Mouse (Mus musculus) kidney, postnatal 0 days (tissue): ENCODE measurements around the gene Cpne6. TPM values are rescaled to one million over a fixed set of nuclear protein-coding genes. Genes with fewer than 3 reads are reported as not detected.

Experiments
- ATAC-seq: fragments of 200-750 bp; cut with Nextera tagmentation; replicated peaks from 2 replicates; pipeline ENCODE4 v1.8.0; 2017; ENCODE audit warnings: low read depth, moderate number of reproducible peaks, moderate TSS enrichment, moderate library complexity; ENCODE audit not compliant: low FRiP score
- DNase-seq: peaks from one replicate; pipeline ENCODE4 v3.0.0-alpha.2; 2016; ENCODE audit warnings: low spot score
- H3K27ac ChIP-seq: fragments of 300-500 bp; sonication (generic); 2 replicates; pipeline ENCODE4 v1.5.1; 2014; ENCODE audit warnings: mild to moderate bottlenecking
- H3K27me3 ChIP-seq: fragments of 300-500 bp; sonication (generic); 2 replicates; pipeline ENCODE4 v1.6.1; 2014; ENCODE audit warnings: low read length, mixed read lengths; ENCODE audit not compliant: insufficient read depth
- H3K36me3 ChIP-seq: fragments of 300-500 bp; sonication (generic); 2 replicates; pipeline ENCODE4 v1.6.1; 2014; ENCODE audit warnings: low read length, mixed read lengths; ENCODE audit not compliant: insufficient read depth
- H3K4me1 ChIP-seq: fragments of 300-500 bp; sonication (generic); replicated peaks from 2 replicates; pipeline ENCODE4 v1.6.1; 2014; ENCODE audit warnings: antibody characterized with exemption, low read length, mixed read lengths; ENCODE audit not compliant: insufficient read depth
- H3K4me2 ChIP-seq: fragments of 300-500 bp; sonication (generic); 2 replicates; pipeline ENCODE4 v1.6.1; 2014; ENCODE audit warnings: mild to moderate bottlenecking, low read length, moderate library complexity, mixed read lengths
- H3K4me3 ChIP-seq: fragments of 300-500 bp; sonication (generic); replicated peaks from 2 replicates; pipeline ENCODE4 v1.5.1; 2014; ENCODE audit warnings: low read depth, low read length
- H3K9ac ChIP-seq: fragments of 300-500 bp; sonication (generic); 2 replicates; pipeline ENCODE4 v1.6.1; 2014; ENCODE audit warnings: low read depth, low read length
- H3K9me3 ChIP-seq: fragments of 300-500 bp; sonication (generic); replicated peaks from 2 replicates; pipeline ENCODE4 v1.6.1; 2016; ENCODE audit warnings: low read length, inconsistent platforms, mixed read lengths
- CTCF ChIP-seq: IDR thresholded peaks from 2 replicates; pipeline ENCODE4 v1.5.1; 2016; ENCODE audit warnings: antibody characterized with exemption, low read depth, mild to moderate bottlenecking, moderate library complexity
- WGBS: fragments of 180-500 bp; shearing (Covaris S2); extraction: QIAGEN DNeasy Blood & Tissue Kit; methylation state at CpG from one replicate; pipeline ENCODE4 v1.1.7; 2014; 5-methylcytosine and 5-hydroxymethylcytosine counted together
- polyA plus RNA-seq: library from polyadenylated mRNA; unstranded; fragments of >200 nt; fragmentation: Nextera tagmentation; extraction: Ambion mirVana; gene quantifications from 2 replicates; pipeline ENCODE4 v1.2.1, GENCODE M21; 2015

Gene Cpne6
- polyA plus RNA-seq, 1 experiment from 2014 or later = 0.28 TPM

DNA sequence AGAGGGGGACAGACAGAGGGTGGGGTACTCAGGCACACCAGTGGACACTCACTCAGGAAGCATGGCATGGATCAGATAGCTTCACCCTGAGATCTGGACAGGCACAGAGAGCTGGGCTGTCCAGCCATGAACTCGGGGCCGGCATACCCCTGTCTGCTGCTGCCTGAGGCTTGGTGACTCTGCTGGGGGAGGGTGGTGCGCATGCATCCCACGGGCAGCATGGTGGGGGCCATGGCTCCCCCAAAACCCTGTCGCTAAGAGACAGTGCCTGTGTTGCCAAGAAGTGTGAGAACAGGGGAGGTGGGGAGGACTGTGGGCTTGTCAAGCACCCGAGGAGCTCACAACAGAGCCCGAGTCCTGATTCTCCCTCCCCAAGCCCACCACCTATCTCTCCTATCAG, 792 bp downstream of the Cpne6 start:
- no peak for TF ChIP-seq CTCF
- no peak overlapping the region for H3K4me2 ChIP-seq
- 40% methylated on average over 7 of the region's 7 CpGs for WGBS
- ATAC-seq (no peak; the same call in 1 of the 2 replicates), DNase-seq (no peak)
- no peaks in the 10 kb centered on the region for H3K9me3 ChIP-seq
- H3K27me3 ChIP-seq = no peaks in the 10 kb centered on the region
- H3K27ac ChIP-seq = no peak overlapping the region
- H3K36me3 ChIP-seq = no peaks in the 10 kb centered on the region
- no peak overlapping the region for H3K9ac ChIP-seq
- H3K4me1 ChIP-seq = no peaks in the 10 kb centered on the region
- H3K4me3 ChIP-seq = no peak overlapping the region

DNA sequence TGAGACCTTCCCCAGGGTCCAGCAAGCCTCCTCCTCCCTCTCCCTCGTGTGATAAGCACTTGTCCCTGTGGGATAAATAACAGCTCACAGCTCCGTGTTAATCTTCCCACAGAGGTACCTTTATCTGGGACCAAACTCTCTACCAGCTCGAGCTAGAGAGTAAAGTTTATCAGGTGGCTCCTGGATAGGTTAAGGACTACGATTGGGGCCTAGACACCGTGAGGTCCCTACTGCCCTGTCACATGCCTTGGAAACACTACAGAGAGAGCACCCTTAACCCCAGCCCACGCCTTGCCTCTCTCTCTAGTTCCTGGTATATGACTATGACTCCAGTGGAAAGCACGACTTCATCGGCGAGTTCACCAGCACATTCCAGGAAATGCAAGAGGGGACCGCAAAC, 3.7 kb downstream of the Cpne6 start:
- no peak overlapping the region for H3K4me2 ChIP-seq
- no peak overlapping the region for H3K27ac ChIP-seq
- H3K9me3 ChIP-seq = no peaks in the 10 kb centered on the region
- H3K27me3 ChIP-seq = no peaks in the 10 kb centered on the region
- H3K4me3 ChIP-seq = no peak overlapping the region
- no peak for ATAC-seq
- no peak for TF ChIP-seq CTCF
- H3K9ac ChIP-seq = no peak overlapping the region
- 63% methylated on average over 10 of the region's 10 CpGs for WGBS
- H3K4me1 ChIP-seq = no peaks in the 10 kb centered on the region
- H3K36me3 ChIP-seq = no peaks in the 10 kb centered on the region
- no peak for DNase-seq

DNA sequence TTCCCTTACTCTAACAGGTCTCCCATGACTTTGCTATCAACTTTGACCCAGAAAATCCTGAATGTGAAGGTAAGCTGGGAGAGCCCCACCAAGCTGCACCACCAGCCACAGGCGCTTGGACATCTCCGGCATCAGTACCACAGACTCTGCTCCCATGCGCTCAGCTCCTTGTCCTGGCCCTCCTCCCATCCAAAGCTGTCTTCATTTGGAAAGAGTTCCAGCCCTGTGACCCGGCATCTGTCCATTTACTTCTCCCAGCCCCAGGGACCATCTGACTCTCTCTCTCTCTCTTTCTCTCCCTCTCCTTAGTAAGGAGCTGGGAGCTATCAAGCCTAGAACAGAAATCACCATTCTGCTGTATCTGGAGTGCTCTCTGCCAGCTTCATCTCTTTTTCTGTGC, 5.6 kb downstream of the Cpne6 start:
- 92% methylated on average over 4 of the region's 4 CpGs for WGBS
- Histone ChIP-seq H3K9me3 (no peaks in the 10 kb centered on the region), H3K27me3 (peaks cover 12% of the 10 kb centered on the region), H3K27ac (no peak overlapping the region), H3K36me3 (no peaks in the 10 kb centered on the region), H3K4me3 (no peak overlapping the region), H3K4me2 (no peak overlapping the region), H3K9ac (no peak overlapping the region), H3K4me1 (no peaks in the 10 kb centered on the region)
- no peak for ATAC-seq
- TF ChIP-seq CTCF = no peak
- no peak for DNase-seq

DNA sequence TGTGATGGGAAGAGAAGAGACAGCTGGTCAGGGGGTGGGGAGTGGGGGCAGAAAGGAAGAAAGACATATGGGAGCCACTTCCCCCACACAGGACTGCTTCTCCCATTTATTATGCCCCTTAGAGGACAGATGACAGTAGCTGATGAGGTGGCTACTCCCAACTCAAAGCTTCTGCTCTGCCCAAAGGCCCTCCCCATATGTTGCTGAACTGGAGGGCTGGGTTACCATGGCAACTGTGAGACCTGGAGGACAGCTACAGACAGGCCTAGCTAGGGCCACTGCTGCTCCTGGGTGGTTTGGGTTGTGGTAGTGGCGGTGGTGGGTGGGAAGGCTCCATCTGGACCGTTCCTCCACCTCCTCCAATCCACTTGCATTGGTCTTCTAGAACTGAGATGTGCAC, 8.7 kb downstream of the Cpne6 start:
- Histone ChIP-seq H3K27ac (no peak overlapping the region), H3K36me3 (no peaks in the 10 kb centered on the region), H3K9me3 (no peaks in the 10 kb centered on the region), H3K4me1 (no peaks in the 10 kb centered on the region), H3K4me2 (no peak overlapping the region), H3K27me3 (peaks cover 20% of the 10 kb centered on the region), H3K4me3 (no peak overlapping the region), H3K9ac (no peak overlapping the region)
- no peak for TF ChIP-seq CTCF
- no peak for DNase-seq
- no peak for ATAC-seq
- WGBS = 47% methylated on average over 2 of the region's 2 CpGs

DNA sequence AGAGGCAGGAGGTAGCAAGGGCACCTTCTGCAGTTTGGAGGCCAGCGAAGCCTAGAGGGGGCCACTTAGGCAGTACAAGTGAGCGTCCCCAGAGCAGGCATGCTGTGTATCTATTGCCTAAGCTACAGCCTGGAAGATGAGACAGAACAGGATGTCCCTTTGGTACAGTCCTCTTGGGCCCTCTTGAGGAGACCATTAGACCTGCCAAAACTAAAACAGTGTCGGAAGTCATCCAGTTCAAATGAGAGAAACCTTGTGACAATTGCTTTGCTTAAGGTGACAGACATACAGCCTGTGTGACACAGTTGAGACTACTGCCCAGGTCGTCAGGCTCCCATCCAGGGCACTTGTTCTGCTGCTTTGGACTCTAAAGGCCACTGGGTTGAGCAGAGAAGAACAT, 9.4 kb downstream of the Cpne6 start:
- ATAC-seq = no peak

DNA sequence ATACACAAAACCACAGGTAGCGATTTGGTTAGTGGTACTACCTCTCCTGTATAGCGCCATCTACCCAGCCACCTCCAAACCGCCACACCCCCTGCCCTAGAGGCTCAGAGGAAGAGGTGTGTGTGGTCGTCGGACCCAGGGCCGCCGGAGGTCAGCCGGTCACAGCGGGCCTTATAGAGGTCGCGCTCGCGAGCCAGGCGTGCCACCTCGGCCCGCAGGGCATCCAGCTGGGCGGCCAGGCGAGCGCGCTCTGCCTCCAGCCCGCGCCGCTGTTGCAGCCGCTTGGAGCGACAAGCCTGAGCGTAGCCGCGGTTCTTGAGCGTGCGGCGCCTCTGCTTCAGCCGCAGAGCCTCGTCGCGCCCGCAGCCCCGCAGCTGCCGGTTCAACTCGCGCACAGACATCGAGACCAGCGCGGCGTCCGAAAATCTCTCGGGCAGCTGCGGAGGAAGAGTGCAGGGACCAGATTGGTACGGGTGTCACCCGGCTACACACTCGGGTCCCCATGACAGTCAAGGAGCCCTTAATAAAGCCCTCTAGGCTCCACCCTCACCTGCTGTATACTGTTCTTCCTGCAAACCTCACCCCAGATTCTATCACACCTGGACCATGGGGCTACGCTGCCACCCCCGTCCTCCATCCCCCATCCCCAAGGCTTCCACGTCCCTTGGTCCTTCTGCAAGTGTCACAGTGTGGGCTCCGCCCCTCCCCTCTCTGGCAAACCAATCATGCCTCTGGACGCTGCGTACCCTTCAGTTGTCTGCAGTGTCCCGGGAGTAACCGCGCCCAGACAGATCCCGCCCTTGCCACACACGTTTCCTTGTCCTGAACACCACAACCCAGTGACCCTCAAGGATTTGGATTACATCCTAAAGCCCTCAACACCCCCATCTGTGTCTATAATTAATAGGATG, 10.5 kb downstream of the Cpne6 start:
- ATAC-seq = peak; percentile 45; the same call in 1 of the 2 replicates
- peak overlapping the region; percentile 23 for H3K9ac ChIP-seq
- under 1% methylated on average over 60 of the region's 61 CpGs for WGBS

More for the DNA sequence above, 9.4 kb downstream of the Cpne6 start:
- no peak overlapping the region for H3K27ac ChIP-seq
- H3K27me3 ChIP-seq = peaks cover 20% of the 10 kb centered on the region
- TF ChIP-seq CTCF = peak; percentile 23; the same call in 1 of the 2 replicates
- H3K4me3 ChIP-seq = no peak overlapping the region
- H3K36me3 ChIP-seq = no peaks in the 10 kb centered on the region
- 61% methylated on average over 4 of the region's 4 CpGs for WGBS
- no peak for DNase-seq
- H3K4me1 ChIP-seq = no peaks in the 10 kb centered on the region
- no peak overlapping the region for H3K9ac ChIP-seq
- H3K9me3 ChIP-seq = no peaks in the 10 kb centered on the region
- no peak overlapping the region for H3K4me2 ChIP-seq

More for the DNA sequence above, 10.5 kb downstream of the Cpne6 start:
- peak; percentile 29; the same call in 1 of the 2 replicates for TF ChIP-seq CTCF
- Histone ChIP-seq H3K4me1 (no peaks in the 10 kb centered on the region), H3K4me2 (peak overlapping the region; percentile 76), H3K27me3 (peaks cover 20% of the 10 kb centered on the region), H3K4me3 (peak overlapping the region; percentile 39), H3K9me3 (no peaks in the 10 kb centered on the region), H3K27ac (no peak overlapping the region), H3K36me3 (no peaks in the 10 kb centered on the region)
- DNase-seq = no peak
